Mouse (Mus musculus) kidney, adult 2 months (tissue): ENCODE measurements around the gene Aox4.

Experiments used
- CTCF ChIP-seq: fragments of 200-500 bp; conservative IDR thresholded peaks from 2 replicates; pipeline ENCODE4 v1.5.1; 2011; ENCODE audit warnings: low read depth, mild to moderate bottlenecking, control low read depth, low read length, moderate library complexity, mixed read lengths; ENCODE audit not compliant: insufficient read depth, insufficient read length
- POLR2A ChIP-seq: fragments of 200-500 bp; IDR thresholded peaks from one replicate; pipeline ENCODE4 v1.6.1; 2011; ENCODE audit warnings: low read depth, low read length, control low read depth

DNA sequence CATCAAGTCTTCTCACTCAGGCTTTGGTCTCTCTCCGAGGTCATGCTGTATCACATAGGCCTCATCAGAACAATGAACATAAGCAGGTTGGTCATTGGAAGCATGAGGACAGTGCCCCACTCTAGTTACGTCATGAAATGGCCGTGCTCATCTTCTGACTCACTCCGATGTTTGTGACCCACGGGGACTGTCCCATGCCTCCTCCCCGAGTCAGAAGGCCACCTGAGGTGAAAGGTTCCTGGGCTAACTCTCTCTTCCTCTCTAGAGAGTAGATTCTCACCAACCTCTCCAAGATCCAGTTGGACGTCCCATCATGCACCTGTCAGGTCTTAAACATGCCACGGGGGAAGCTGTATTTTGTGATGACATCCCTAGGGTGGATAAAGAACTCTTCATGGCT is 98.4 kb downstream of the Aox4 start:
- TF ChIP-seq CTCF = no peak
- TF ChIP-seq POLR2A = no peak
